Comparison of ENCODE assay signal across 16 mouse cellular contexts in genomic region chr2:103020191-103020987, GRCm38 (mm10). TPM values are rescaled to one million over a fixed set of nuclear protein-coding genes. Genes with fewer than 3 reads are reported as not detected.
DNase-seq lines count a peak whose midpoint lies in the region; ATAC-seq and TF ChIP-seq lines count a peak whose summit lies in the region.
"Had no signal": no experiment of that assay in that cellular context is flagged by ENCODE, and none has a peak within 500 bp of the region (broad histone marks: within the 10 kb centered on the region; RNA-seq: fewer than 3 reads in every experiment).

No protein-coding gene starts in this region.

- no peaks in the 10 kb centered on the region for H3K9me3 ChIP-seq in MEL (replicated peaks; ENCODE audit: insufficient read depth, low read length)
- no peaks in the 10 kb centered on the region for H3K9me3 ChIP-seq in hindbrain, embryonic 13.5 days
- no peaks in the 10 kb centered on the region for H3K9me3 ChIP-seq in midbrain, embryonic 14.5 days (ENCODE audit: control insufficient read depth, low read length)
- H3K9me3 ChIP-seq in lung, postnatal 0 days (ENCODE audit: low read length) = no peaks in the 10 kb centered on the region
- H3K9me3 ChIP-seq: embryonic facial prominence, embryonic 13.5 days; limb, embryonic 12.5 days had no signal

- TF ChIP-seq RAD21 in MEL (IDR thresholded peaks at IDR 0.05; ENCODE audit: low read depth, low read length) = no peak; the same call in 1 of the 2 replicates

- 38% methylated on average over 4 of the region's 4 CpGs for WGBS in hindbrain, embryonic 13.5 days
- 24% methylated on average over 4 of the region's 4 CpGs for WGBS in midbrain, embryonic 14.5 days
- 79% methylated on average over 4 of the region's 4 CpGs for whole genome bisulfite sequencing in lung, postnatal 0 days

- peak overlapping the region; percentile 65 for H3K27ac ChIP-seq in MEL (ENCODE audit: control insufficient read depth, low read depth, low read length)
- no peak overlapping the region for H3K27ac ChIP-seq in hindbrain, embryonic 13.5 days
- H3K27ac ChIP-seq in midbrain, embryonic 14.5 days (replicated peaks; ENCODE audit: low read depth, low read length) = no peak overlapping the region
- no peak overlapping the region for H3K27ac ChIP-seq in lung, postnatal 0 days (ENCODE audit: low read length)
- H3K27ac ChIP-seq: embryonic facial prominence, embryonic 13.5 days; limb, embryonic 12.5 days had no signal

- H3K4me2 ChIP-seq in hindbrain, embryonic 13.5 days = no peak overlapping the region
- H3K4me2 ChIP-seq in midbrain, embryonic 14.5 days (ENCODE audit: low read length) = no peak overlapping the region
- no peak overlapping the region for H3K4me2 ChIP-seq in lung, postnatal 0 days (replicated peaks; ENCODE audit: low read depth, low read length)
- H3K4me2 ChIP-seq: embryonic facial prominence, embryonic 13.5 days; limb, embryonic 12.5 days had no signal

- TF ChIP-seq POLR2A in MEL (IDR thresholded peaks at IDR 0.05; ENCODE audit: control insufficient read depth in 1 of 2, insufficient read depth in 1 of 2, low read depth in 1 of 2, low read length in 2 of 2, poor library complexity in 1 of 2) = no peak

- ATAC-seq in hindbrain, embryonic 13.5 days (ENCODE audit: low FRiP score) = peak; percentile 67
- peak; percentile 55; the same call in 1 of the 2 replicates for ATAC-seq in midbrain, embryonic 14.5 days (ENCODE audit: low FRiP score, low TSS enrichment)
- no peak for ATAC-seq in lung, postnatal 0 days

- H3K4me1 ChIP-seq in MEL (ENCODE audit: control insufficient read depth in 1 of 2, insufficient read depth in 2 of 2, low read length in 2 of 2) = peaks cover 21 to 27% of the 10 kb centered on the region in 2 experiments
- H3K4me1 ChIP-seq in hindbrain, embryonic 13.5 days (replicated peaks) = 0 out of 2 replicates have a peak, but pooled peaks cover 6% of the 10 kb centered on the region
- H3K4me1 ChIP-seq in midbrain, embryonic 14.5 days (ENCODE audit: control insufficient read depth, insufficient read depth, low read length) = 0 out of 2 replicates have a peak, but pooled peaks cover 4% of the 10 kb centered on the region
- H3K4me1 ChIP-seq in lung, postnatal 0 days (ENCODE audit: insufficient read depth, low read depth, low read length) = no peaks in the 10 kb centered on the region
- H3K4me1 ChIP-seq: embryonic facial prominence, embryonic 13.5 days; limb, embryonic 12.5 days had no signal

- H3K79me2 ChIP-seq in MEL (ENCODE audit: control insufficient read depth, insufficient read depth, low read length, poor library complexity) = no peaks in the 10 kb centered on the region

- H3K4me3 ChIP-seq in MEL (ENCODE audit: control insufficient read depth in 1 of 2, insufficient read depth in 1 of 2, low read depth in 2 of 2, low read length in 2 of 2) = no peak overlapping the region
- H3K4me3 ChIP-seq in hindbrain, embryonic 13.5 days = no peak overlapping the region
- no peak overlapping the region for H3K4me3 ChIP-seq in midbrain, embryonic 14.5 days (replicated peaks; ENCODE audit: low read depth, low read length)
- H3K4me3 ChIP-seq in lung, postnatal 0 days (ENCODE audit: low read depth, low read length) = no peak overlapping the region
- H3K4me3 ChIP-seq: embryonic facial prominence, embryonic 13.5 days; limb, embryonic 12.5 days had no signal

- no peaks in the 10 kb centered on the region for H3K27me3 ChIP-seq in MEL (ENCODE audit: control insufficient read depth in 1 of 2, insufficient read depth in 2 of 2, low read length in 2 of 2)
- no peaks in the 10 kb centered on the region for H3K27me3 ChIP-seq in hindbrain, embryonic 13.5 days
- H3K27me3 ChIP-seq in midbrain, embryonic 14.5 days (ENCODE audit: control insufficient read depth, insufficient read depth, low read length) = no peaks in the 10 kb centered on the region
- no peaks in the 10 kb centered on the region for H3K27me3 ChIP-seq in lung, postnatal 0 days (replicated peaks; ENCODE audit: insufficient read depth, low read length)
- H3K27me3 ChIP-seq: embryonic facial prominence, embryonic 13.5 days; limb, embryonic 12.5 days had no signal

- peak; percentile 18 for DNase-seq in embryo, embryonic 11 days
- DNase-seq in embryo, embryonic 9.5 days (ENCODE audit: extremely low spot score) = no peak
- DNase-seq in MEL (ENCODE audit: low read depth, low spot score) = peak; percentile 74
- peak; percentile 62 for DNase-seq in midbrain, embryonic 14.5 days
- DNase-seq in lung, postnatal 0 days (ENCODE audit: low spot score) = no peak
- DNase-seq in yolk sac, embryonic 10.5 days (ENCODE audit: low spot score) = no peak
- no peak for DNase-seq in gastrocnemius, postnatal 36 days
- DNase-seq: adrenal gland, postnatal 10 days; cerebellum, adult 9-11 months; heart, postnatal 14 days; kidney, adult 11 months; lung, adult 2 months; right cerebral cortex, postnatal 25 days had no signal

- intact Hi-C loops in gastrocnemius, postnatal 36 days (cut with DNase I) = loop anchor here (5.0 kb wide), 1 partner anchor 338 kb away; no protein-coding TSS in a partner anchor

- H3K9ac ChIP-seq in MEL (ENCODE audit: control insufficient read depth, low read depth, low read length, poor library complexity, severe bottlenecking) = 0 out of 2 replicates have a peak overlapping the region, but pooled peaks have one; percentile 3
- H3K9ac ChIP-seq in hindbrain, embryonic 13.5 days = no peak overlapping the region
- H3K9ac ChIP-seq in midbrain, embryonic 14.5 days (replicated peaks; ENCODE audit: low read length) = no peak overlapping the region
- H3K9ac ChIP-seq in lung, postnatal 0 days (replicated peaks; ENCODE audit: low read depth) = no peak overlapping the region
- H3K9ac ChIP-seq: embryonic facial prominence, embryonic 13.5 days; limb, embryonic 12.5 days had no signal

- H3K36me3 ChIP-seq in MEL (ENCODE audit: control insufficient read depth in 1 of 2, insufficient read depth in 2 of 2, low read length in 2 of 2) = peaks cover 0 to 45% of the 10 kb centered on the region in 2 experiments; a peak in 2 of 4 replicates
- peaks cover 6% of the 10 kb centered on the region; the same call in 1 of the 2 replicates for H3K36me3 ChIP-seq in hindbrain, embryonic 13.5 days
- 0 out of 2 replicates have a peak, but pooled peaks cover 7% of the 10 kb centered on the region for H3K36me3 ChIP-seq in midbrain, embryonic 14.5 days (ENCODE audit: control insufficient read depth, insufficient read depth, low read length)
- no peaks in the 10 kb centered on the region for H3K36me3 ChIP-seq in lung, postnatal 0 days (ENCODE audit: insufficient read depth, low read length)

- peak; percentile 80 to 84 for TF ChIP-seq EP300 in MEL (IDR thresholded peaks at IDR 0.05; ENCODE audit: low read depth in 1 of 2, low read length in 2 of 2)
- no peak for TF ChIP-seq EP300 in lung, postnatal 0 days (IDR thresholded peaks at IDR 0.05)

- no peak for TF ChIP-seq CTCF in MEL (IDR thresholded peaks at IDR 0.05 in 2 of 3, conservative IDR thresholded peaks at IDR 0.05 in 1 of 3; ENCODE audit: control insufficient read depth in 1 of 3, insufficient read depth in 1 of 3, low read depth in 2 of 3, low read length in 3 of 3, poor library complexity in 1 of 3, severe bottlenecking in 1 of 3)
- no peak for TF ChIP-seq CTCF in lung, postnatal 0 days (IDR thresholded peaks at IDR 0.05)

TF ChIP-seq in MEL, 35 proteins besides CTCF, POLR2A, EP300 and RAD21 (continues in another document):
- TF ChIP-seq USF2 (IDR thresholded peaks at IDR 0.05; ENCODE audit: borderline replicate concordance in 1 of 2, insufficient read depth in 1 of 2, low read depth in 1 of 2, low read length in 2 of 2) (no peak), MAFK (IDR thresholded peaks at IDR 0.05; ENCODE audit: borderline replicate concordance, low read depth, low read length) (no peak), BHLHE40 (IDR thresholded peaks at IDR 0.05; ENCODE audit: borderline replicate concordance, low read depth, low read length) (no peak), NRF1 (IDR thresholded peaks at IDR 0.05; ENCODE audit: insufficient read depth, low read depth, low read length, poor library complexity, severe bottlenecking) (no peak), TCF12 (IDR thresholded peaks at IDR 0.05; ENCODE audit: low read depth, low read length) (peak; percentile 74), CHD1 (IDR thresholded peaks at IDR 0.05; ENCODE audit: low read depth, low read length) (no peak), E2F4 (IDR thresholded peaks at IDR 0.05; ENCODE audit: borderline replicate concordance, low read depth, low read length) (no peak), MAZ (IDR thresholded peaks at IDR 0.05; ENCODE audit: low read depth, low read length) (no peak), MYC (IDR thresholded peaks at IDR 0.05; ENCODE audit: low read depth, low read length) (0 out of 2 replicates have a peak, but pooled peaks have one; percentile 24), ETS1 (IDR thresholded peaks at IDR 0.05; ENCODE audit: low read depth, low read length) (peak; percentile 99), UBTF (IDR thresholded peaks at IDR 0.05; ENCODE audit: borderline replicate concordance, insufficient read depth, low read depth, low read length) (no peak), POLR2AphosphoS5 (IDR thresholded peaks at IDR 0.05; ENCODE audit: borderline replicate concordance, low read depth, low read length) (no peak), TAL1 (IDR thresholded peaks at IDR 0.05; ENCODE audit: low read length) (peak; percentile 35; the same call in 1 of the 2 replicates), ZNF384 (IDR thresholded peaks at IDR 0.05; ENCODE audit: low read depth, low read length) (no peak), SIN3A (IDR thresholded peaks at IDR 0.05; ENCODE audit: low read length) (peak; percentile 86), SMC3 (IDR thresholded peaks at IDR 0.05; ENCODE audit: low read depth, low read length) (no peak)

RNA-seq across cellular contexts. Expression of gene Pdhx, which starts 52.9 kb away (rescaled TPM):
- total RNA-seq in MEL (2012; rRNA removed) = 48.4 and 50.0 TPM in 2 replicates
- polyA plus RNA-seq in MEL (2012; ENCODE audit: insufficient read depth in 1 of 2, insufficient read length in 2 of 2, low read depth in 1 of 2, low replicate concordance in 2 of 2, missing spikeins in 1 of 2) = 10 to 100 TPM in 1 of 2 experiments, not detected in 1; 73.3 TPM
- polyA plus RNA-seq in hindbrain, embryonic 13.5 days (2015; fragmentation: Nextera tagmentation; extraction: Ambion mirVana) = 61.3 and 62.5 TPM in 2 replicates
- polyA plus RNA-seq in midbrain, embryonic 14.5 days (2014; fragmentation: Nextera tagmentation; extraction: Ambion mirVana) = 66.9 and 67.1 TPM in 2 replicates
- polyA plus RNA-seq in lung, postnatal 0 days (2015; fragmentation: Nextera tagmentation; extraction: Ambion mirVana) = 23.0 and 25.3 TPM in 2 replicates
- 10 to 100 TPM; 87.0 to 99.9 TPM for total RNA-seq in gastrocnemius, postnatal 36 days (2021)

RNA-seq across cellular contexts. Expression of gene Apip, which starts 53.1 kb away (rescaled TPM):
- total RNA-seq in MEL (2012; rRNA removed) = 31.4 and 34.6 TPM in 2 replicates
- polyA plus RNA-seq in MEL (2012; ENCODE audit: insufficient read depth in 1 of 2, insufficient read length in 2 of 2, low read depth in 1 of 2, low replicate concordance in 2 of 2, missing spikeins in 1 of 2) = 10 to 100 TPM in 1 of 2 experiments, not detected in 1; 39.7 TPM
- 54.6 and 57.2 TPM in 2 replicates for polyA plus RNA-seq in hindbrain, embryonic 13.5 days (2015; fragmentation: Nextera tagmentation; extraction: Ambion mirVana)
- polyA plus RNA-seq in midbrain, embryonic 14.5 days (2014; fragmentation: Nextera tagmentation; extraction: Ambion mirVana) = 48.2 and 49.0 TPM in 2 replicates
- 66.8 and 70.4 TPM in 2 replicates for polyA plus RNA-seq in lung, postnatal 0 days (2015; fragmentation: Nextera tagmentation; extraction: Ambion mirVana)
- 10 to 100 TPM; 37.0 to 45.9 TPM for total RNA-seq in gastrocnemius, postnatal 36 days (2021)

Comparison
In these comparisons a context has a peak if more than half of its experiments do, and no peak if none do; other contexts are left out.
1. DNase-seq: peak in embryo, embryonic 11 days (single experiment), MEL (single experiment) and midbrain, embryonic 14.5 days (single experiment); none in embryo, embryonic 9.5 days (single experiment), lung, postnatal 0 days (single experiment), yolk sac, embryonic 10.5 days (single experiment) and gastrocnemius, postnatal 36 days (0 of 2).